Mouse (Mus musculus) retina, embryonic 14.5 days (tissue): ENCODE results near the gene Tfdp2.
"Not testable (repeated sequence)": the region's sequence is repeated elsewhere in the genome, so short reads cannot be mapped to it uniquely, and the experiment has no call there.

ENCODE experiments used
- DNase-seq: peaks from one replicate; pipeline ENCODE4 v3.0.0-alpha.2; 2015; ENCODE audit warnings: low spot score

Gene Tfdp2

GRCm38 (mm10) chr9:96195885-96196622 lies at the start of gene Tfdp2:
Tfdp2 (plus strand) TSS chr9:96196275.
- peak; percentile 96 for DNase-seq

- no peak for DNase-seq
Observed at GRCm38 (mm10) chr9:96152801-96153200, 43.3 kb upstream of the Tfdp2 start.

DNA sequence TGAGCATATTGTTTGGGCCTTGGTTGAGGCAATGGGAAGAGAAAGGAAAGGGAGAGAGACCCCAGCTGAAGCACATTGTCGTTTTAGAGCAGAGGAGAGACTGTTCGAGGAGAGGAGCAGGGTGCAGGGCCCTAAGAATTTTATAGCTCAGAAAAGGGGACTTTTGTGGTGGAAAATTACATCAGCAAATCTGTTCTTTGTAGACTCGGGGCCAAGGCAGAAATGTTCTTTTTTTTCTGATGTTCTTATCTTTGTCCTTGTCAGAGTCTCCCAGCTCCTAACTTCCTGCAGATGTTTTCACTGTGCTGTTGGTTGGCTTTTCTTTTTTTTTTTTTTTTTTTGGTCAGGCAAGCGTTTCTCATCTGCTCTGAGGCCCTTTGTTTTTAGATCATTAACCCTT lies 37.6 kb upstream of the Tfdp2 start:
- DNase-seq = no peak

GRCm38 (mm10) chr9:96159047-96159446 lies 37.0 kb upstream of the Tfdp2 start:
- no peak for DNase-seq

GRCm38 (mm10) chr9:96160767-96161166 lies 35.3 kb upstream of the Tfdp2 start:
- no peak for DNase-seq

DNA sequence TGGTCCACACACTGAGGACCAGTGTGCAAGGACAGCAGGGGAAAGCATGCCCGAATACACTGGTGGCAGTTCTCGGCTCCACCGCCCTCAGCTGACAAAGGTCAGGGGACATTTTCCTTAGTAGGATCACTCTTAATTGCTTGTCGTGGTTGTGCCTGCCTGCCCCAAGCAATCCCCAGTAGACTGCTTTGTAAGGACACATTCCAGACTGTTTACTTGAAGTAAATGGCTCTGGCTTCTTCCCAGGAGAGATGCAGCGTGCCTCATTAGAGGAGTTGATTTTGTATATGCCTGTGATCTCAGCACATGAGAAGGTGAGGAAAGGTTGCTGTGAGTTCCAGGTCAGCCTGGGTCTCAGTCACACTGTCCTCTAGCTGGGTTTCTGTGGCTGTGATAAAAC lies 33.7 kb upstream of the Tfdp2 start:
- no peak for DNase-seq

DNA sequence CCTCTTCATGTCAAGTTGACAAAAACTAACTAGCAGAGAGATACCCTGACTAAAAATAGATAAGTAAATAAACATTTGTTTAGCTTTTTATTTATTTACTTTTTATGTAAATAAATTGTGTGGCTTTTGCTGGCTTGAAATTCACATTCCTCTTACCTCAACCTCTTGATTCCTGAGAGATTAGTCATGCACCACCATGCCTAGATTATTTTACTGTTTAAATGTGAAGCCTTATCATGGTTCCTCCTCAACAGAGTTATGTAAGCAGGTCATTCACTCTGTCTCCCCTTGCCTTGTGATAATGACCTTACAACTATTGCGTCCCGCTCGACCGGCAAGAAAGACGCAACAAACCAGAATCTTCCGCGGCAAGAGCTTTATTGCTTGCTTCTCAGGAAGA lies 32.6 kb upstream of the Tfdp2 start:
- DNase-seq = no peak

DNA sequence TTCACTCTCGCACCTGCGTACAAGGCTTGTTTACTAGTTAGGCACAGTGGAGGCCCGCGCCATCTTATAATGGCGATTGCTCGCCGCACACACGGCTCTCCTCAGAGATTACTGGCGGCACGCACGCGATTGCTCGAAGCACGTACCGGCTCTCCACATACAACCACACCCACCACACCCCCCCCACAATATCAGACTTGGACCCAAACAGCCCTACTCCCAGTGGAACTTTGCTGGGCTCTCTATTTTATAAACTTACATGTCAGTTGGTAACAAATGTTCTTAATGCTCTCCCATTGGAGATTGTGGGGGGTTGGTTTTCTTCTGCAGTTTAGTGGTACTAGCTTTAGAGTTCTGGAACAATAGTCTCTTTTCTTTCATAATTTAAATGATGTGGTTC lies 32.1 kb upstream of the Tfdp2 start:
- DNase-seq = not testable (repeated sequence)

DNA sequence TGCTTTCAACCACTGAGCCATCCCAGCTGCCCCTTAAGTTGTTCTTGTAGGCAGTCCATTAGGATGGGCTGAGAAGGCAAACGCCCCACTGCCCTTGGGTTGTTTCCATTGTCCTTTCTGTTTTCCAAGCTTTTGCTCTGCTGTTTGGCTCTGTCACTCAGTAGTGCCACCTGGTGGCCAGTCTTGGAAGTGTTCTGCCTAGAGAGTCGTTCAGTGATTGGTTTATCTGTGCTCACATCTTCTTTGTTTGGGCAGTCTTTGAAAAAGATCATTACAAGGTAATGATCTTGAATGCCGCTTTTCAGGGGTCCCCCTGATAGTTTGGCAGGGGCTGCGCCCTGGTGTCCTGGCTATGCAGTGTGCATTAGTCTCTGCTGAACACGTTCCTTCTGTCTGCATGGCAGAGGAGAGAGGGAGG lies 28.9 kb upstream of the Tfdp2 start:
- DNase-seq = peak; percentile 87

DNA sequence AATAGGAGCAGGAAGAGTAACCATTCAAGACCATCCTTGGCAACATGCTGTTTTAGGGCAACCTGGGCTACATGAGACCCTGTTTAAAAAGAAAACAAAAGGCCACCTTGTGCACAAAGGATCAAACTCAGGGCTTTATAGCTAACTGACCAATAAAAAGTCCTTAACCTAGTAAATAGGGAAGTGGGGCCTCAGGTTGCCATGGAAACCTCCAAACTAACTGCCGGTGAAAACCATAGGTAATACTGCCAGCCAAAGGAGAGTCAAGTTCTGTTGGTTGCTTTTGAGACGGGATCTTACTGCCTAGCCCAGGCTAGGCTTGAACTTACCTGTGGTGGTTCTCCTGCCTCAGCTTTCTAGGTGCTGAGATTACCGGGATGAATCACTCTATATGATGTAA lies 25.5 kb upstream of the Tfdp2 start:
- DNase-seq = no peak

- DNase-seq = no peak
Observed at GRCm38 (mm10) chr9:96184909-96185308, 11.2 kb upstream of the Tfdp2 start.

GRCm38 (mm10) chr9:96186701-96187100 lies 9.4 kb upstream of the Tfdp2 start:
- DNase-seq = no peak

DNA sequence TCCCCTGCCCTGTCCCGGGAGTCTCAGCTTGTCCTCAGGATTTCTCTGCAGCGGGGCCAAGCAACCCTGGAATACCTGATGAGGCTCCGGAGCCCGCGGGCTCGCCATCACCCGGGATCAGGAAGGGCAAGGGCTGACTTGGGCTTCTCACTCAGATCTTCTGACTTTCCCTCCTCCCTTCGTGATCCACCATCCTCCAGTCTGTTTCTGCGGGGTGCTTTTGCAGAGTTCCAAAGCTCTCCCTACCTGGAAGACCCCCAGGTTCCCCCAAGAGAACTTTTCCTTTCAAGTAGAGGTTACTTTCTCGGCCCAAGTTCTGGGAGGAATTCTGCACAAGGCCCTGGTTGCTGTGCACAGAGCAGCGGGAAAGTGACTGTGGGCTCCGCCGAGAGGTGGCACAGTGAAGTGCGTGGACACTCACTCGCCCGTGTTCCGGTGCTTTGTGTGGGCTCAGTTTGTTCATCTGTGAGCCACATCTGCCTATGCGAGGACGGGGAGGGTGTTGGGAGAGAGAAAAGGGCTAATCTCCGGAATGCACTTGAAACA lies 634 bp downstream of the Tfdp2 start:
- DNase-seq = peak; percentile 64

DNA sequence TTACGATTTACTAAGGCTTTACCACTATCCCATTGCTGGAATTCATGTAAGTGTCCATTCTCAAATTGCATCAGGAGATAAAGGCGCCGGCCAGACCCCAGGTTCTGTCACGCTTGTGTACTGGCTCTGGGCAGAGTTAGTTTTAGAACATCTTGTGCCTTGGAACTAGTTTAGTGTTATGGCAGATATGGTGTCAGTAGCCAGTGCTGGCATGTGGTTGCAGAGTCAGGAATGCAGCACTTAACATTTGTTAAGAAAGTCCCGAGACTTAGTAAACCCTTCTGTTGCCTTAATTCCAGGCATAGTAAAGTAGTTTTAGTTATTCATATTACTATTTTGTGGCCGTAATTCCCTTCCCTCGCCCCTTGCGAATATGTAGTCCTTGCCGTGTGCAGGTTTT lies 1.7 kb downstream of the Tfdp2 start:
- DNase-seq = no peak

DNA sequence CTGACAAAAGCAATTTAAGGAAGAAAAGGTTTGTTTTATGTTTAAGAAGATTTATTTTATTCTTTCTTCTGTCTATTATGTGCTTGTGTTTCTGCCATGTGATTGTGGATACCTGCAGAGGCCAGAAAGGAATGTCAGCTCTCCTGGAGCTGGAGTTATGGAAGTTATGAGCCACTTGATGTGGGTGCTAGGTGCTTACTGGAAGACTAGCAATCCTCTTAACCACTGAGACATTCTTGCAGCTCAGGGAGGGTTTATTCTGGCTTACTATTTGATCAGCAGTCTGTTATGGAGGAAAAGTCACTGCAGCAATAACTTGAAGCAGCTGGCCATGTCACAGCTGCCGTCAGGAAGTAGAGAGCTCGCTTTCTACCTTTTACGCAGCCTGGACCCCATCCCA lies 7.6 kb downstream of the Tfdp2 start:
- DNase-seq = no peak

DNA sequence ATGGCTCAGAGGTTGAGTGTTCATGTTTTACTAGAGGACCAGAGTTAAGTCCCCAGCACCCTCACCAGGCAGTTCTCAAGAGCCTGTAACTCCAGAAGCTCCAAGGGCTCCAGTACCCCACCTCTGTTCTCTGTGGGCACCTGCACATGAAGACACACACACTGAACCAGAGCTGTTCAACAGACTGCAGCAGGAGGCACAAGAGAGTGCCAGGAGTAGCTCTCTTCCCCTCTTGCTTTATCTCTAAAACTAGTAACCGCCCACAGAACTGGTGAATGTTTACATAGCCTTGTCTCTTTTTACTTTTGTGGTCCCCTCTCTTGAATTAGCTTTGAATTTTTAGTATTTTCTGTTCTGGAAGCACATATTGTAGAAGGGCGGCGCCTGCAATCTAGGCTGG lies 11.4 kb downstream of the Tfdp2 start:
- DNase-seq = no peak

GRCm38 (mm10) chr9:96213036-96213645 lies 17.1 kb downstream of the Tfdp2 start:
- no peak for DNase-seq

- DNase-seq = no peak
Observed at GRCm38 (mm10) chr9:96214171-96214570, 18.1 kb downstream of the Tfdp2 start.

- no peak for DNase-seq
Observed at GRCm38 (mm10) chr9:96217299-96217698, 21.2 kb downstream of the Tfdp2 start.

- no peak for DNase-seq
Observed at GRCm38 (mm10) chr9:96217799-96218198, 21.7 kb downstream of the Tfdp2 start.

- DNase-seq = peak; percentile 72
Observed at GRCm38 (mm10) chr9:96219114-96219669, 23.1 kb downstream of the Tfdp2 start.

DNA sequence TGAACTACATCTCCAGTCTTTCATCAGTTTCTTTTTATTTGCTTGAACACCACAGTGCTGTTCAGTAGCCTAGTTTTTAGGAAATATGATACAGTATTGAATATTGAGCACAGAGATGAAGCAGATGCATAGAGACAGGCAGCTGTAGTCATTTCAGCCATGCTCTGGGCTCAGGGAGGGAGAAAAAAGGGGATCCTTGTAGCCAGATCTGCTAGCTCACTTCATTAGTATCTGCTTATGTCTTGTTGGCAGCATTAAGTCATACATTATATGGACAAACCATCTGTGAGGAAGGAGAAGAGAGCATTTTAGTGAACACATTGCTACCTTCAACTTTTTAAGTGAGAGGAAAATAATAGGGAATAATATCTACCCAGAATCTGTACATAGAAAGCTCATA lies 24.3 kb downstream of the Tfdp2 start:
- DNase-seq = peak; percentile 24

- no peak for DNase-seq
Observed at GRCm38 (mm10) chr9:96223302-96223701, 27.2 kb downstream of the Tfdp2 start.
